ENCODE assay signal across 22 mouse cellular contexts in genomic region chr2:30250166-30251128, GRCm38 (mm10). TPM values are rescaled to one million over a fixed set of nuclear protein-coding genes. Genes with fewer than 3 reads are reported as not detected.
DNase-seq lines count a peak whose midpoint lies in the region; ATAC-seq and TF ChIP-seq lines count a peak whose summit lies in the region.
"Had no signal": no experiment of that assay in that cellular context is flagged by ENCODE, and none has a peak within 500 bp of the region (broad histone marks: within the 10 kb centered on the region; RNA-seq: fewer than 3 reads in every experiment).

No protein-coding gene starts in this region.

- peaks cover 4% of the 10 kb centered on the region; the same call in 1 of the 2 replicates for H3K4me1 ChIP-seq in limb, embryonic 11.5 days (ENCODE audit: control insufficient read depth, insufficient read depth, low read length)
- peaks cover 13% of the 10 kb centered on the region for H3K4me1 ChIP-seq in limb, embryonic 10.5 days
- peaks cover 29% of the 10 kb centered on the region for H3K4me1 ChIP-seq in heart, embryonic 12.5 days (replicated peaks)
- H3K4me1 ChIP-seq in intestine, postnatal 0 days (replicated peaks; ENCODE audit: control insufficient read depth, insufficient read depth, low read length), result peaks cover 12% of the 10 kb centered on the region; the same call in 1 of the 2 replicates

- TF ChIP-seq CTCF in intestine, postnatal 0 days (IDR thresholded peaks at IDR 0.05; ENCODE audit: low read depth), result no peak

- H3K4me3 ChIP-seq in limb, embryonic 11.5 days (ENCODE audit: low read depth, low read length), result no peak overlapping the region
- no peak overlapping the region for H3K4me3 ChIP-seq in limb, embryonic 10.5 days
- H3K4me3 ChIP-seq in heart, embryonic 12.5 days, result no peak overlapping the region
- H3K4me3 ChIP-seq in intestine, postnatal 0 days (ENCODE audit: low read depth, low read length), result no peak overlapping the region
- H3K4me3 ChIP-seq: forebrain, embryonic 12.5 days; hindbrain, embryonic 15.5 days; neural tube, embryonic 13.5 days had no signal

- no peak overlapping the region for H3K4me2 ChIP-seq in limb, embryonic 11.5 days (ENCODE audit: low read depth, severe bottlenecking)
- no peak overlapping the region for H3K4me2 ChIP-seq in heart, embryonic 12.5 days
- no peak overlapping the region for H3K4me2 ChIP-seq in intestine, postnatal 0 days (replicated peaks; ENCODE audit: low read depth)
- H3K4me2 ChIP-seq: forebrain, embryonic 12.5 days; hindbrain, embryonic 15.5 days; neural tube, embryonic 13.5 days had no signal

- no peaks in the 10 kb centered on the region for H3K9me3 ChIP-seq in limb, embryonic 11.5 days (ENCODE audit: control insufficient read depth, low read length)
- no peaks in the 10 kb centered on the region for H3K9me3 ChIP-seq in limb, embryonic 10.5 days (replicated peaks)
- no peaks in the 10 kb centered on the region for H3K9me3 ChIP-seq in heart, embryonic 12.5 days (replicated peaks)
- H3K9me3 ChIP-seq in intestine, postnatal 0 days (ENCODE audit: control insufficient read depth), result no peaks in the 10 kb centered on the region
- H3K9me3 ChIP-seq: forebrain, embryonic 12.5 days; hindbrain, embryonic 15.5 days; neural tube, embryonic 13.5 days had no signal

- no peak overlapping the region for H3K9ac ChIP-seq in limb, embryonic 11.5 days (ENCODE audit: low read length)
- peak overlapping the region; percentile 23; the same call in 1 of the 2 replicates for H3K9ac ChIP-seq in heart, embryonic 12.5 days
- H3K9ac ChIP-seq in intestine, postnatal 0 days (ENCODE audit: low read depth, low read length), result 0 out of 2 replicates have a peak overlapping the region, but pooled peaks have one; percentile 7
- H3K9ac ChIP-seq: forebrain, embryonic 12.5 days; hindbrain, embryonic 15.5 days had no signal

- no peaks in the 10 kb centered on the region for H3K27me3 ChIP-seq in limb, embryonic 11.5 days (ENCODE audit: control insufficient read depth, insufficient read depth, low read length)
- no peaks in the 10 kb centered on the region for H3K27me3 ChIP-seq in limb, embryonic 10.5 days (ENCODE audit: low read depth, poor library complexity, severe bottlenecking)
- H3K27me3 ChIP-seq in heart, embryonic 12.5 days (replicated peaks), result no peaks in the 10 kb centered on the region
- no peaks in the 10 kb centered on the region for H3K27me3 ChIP-seq in intestine, postnatal 0 days (replicated peaks; ENCODE audit: control insufficient read depth, insufficient read depth, low read length)
- H3K27me3 ChIP-seq: forebrain, embryonic 12.5 days; hindbrain, embryonic 15.5 days; neural tube, embryonic 13.5 days had no signal

- DNase-seq in heart, adult 11 months, result peak; percentile 91
- no peak for DNase-seq in heart, postnatal 4 days
- DNase-seq in limb, embryonic 11.5 days (ENCODE audit: low spot score), result no peak
- no peak for DNase-seq in limb, embryonic 10.5 days (ENCODE audit: low spot score)
- no peak for DNase-seq in embryo, embryonic 10.5 days (ENCODE audit: low spot score)
- DNase-seq: adrenal gland, postnatal 25 days; kidney, adult 8-10 months; right cerebral cortex, postnatal 25 days; thymus, postnatal 36 days had no signal

- 87% methylated on average over 10 of the region's 10 CpGs for WGBS in limb, embryonic 11.5 days
- 87% methylated on average over 10 of the region's 10 CpGs for WGBS in limb, embryonic 10.5 days
- 86% methylated on average over 10 of the region's 10 CpGs for WGBS in heart, embryonic 12.5 days
- WGBS in intestine, postnatal 0 days, result 75% methylated on average over 10 of the region's 10 CpGs

- H3K27ac ChIP-seq in limb, embryonic 11.5 days (replicated peaks; ENCODE audit: low read depth, low read length), result no peak overlapping the region
- no peak overlapping the region for H3K27ac ChIP-seq in limb, embryonic 10.5 days
- peak overlapping the region; percentile 52; the same call in 1 of the 2 replicates for H3K27ac ChIP-seq in heart, embryonic 12.5 days (ENCODE audit: poor library complexity, severe bottlenecking)
- H3K27ac ChIP-seq in intestine, postnatal 0 days (ENCODE audit: low read depth, low read length), result no peak overlapping the region
- H3K27ac ChIP-seq: forebrain, embryonic 12.5 days; hindbrain, embryonic 15.5 days; neural tube, embryonic 13.5 days had no signal

- H3K36me3 ChIP-seq in limb, embryonic 11.5 days (ENCODE audit: control insufficient read depth, insufficient read depth, low read length), result peaks cover 7% of the 10 kb centered on the region
- peaks cover 95% of the 10 kb centered on the region for H3K36me3 ChIP-seq in limb, embryonic 10.5 days
- H3K36me3 ChIP-seq in heart, embryonic 12.5 days, result peaks cover 73% of the 10 kb centered on the region
- H3K36me3 ChIP-seq in intestine, postnatal 0 days (ENCODE audit: control insufficient read depth, insufficient read depth), result peaks cover 38% of the 10 kb centered on the region

- 0 out of 2 replicates have a peak, but pooled peaks have one; percentile 35 for ATAC-seq in limb, embryonic 11.5 days (ENCODE audit: insufficient number of reproducible peaks, low FRiP score, low TSS enrichment, low read depth)
- no peak for ATAC-seq in heart, embryonic 12.5 days (ENCODE audit: insufficient number of reproducible peaks, low FRiP score)
- ATAC-seq in intestine, postnatal 0 days, result no peak
- ATAC-seq in monocyte, adult 5-6 weeks (replicated peaks; ENCODE audit: insufficient number of reproducible peaks, low FRiP score, low TSS enrichment, poor library complexity, severe bottlenecking), result no peak

RNA-seq across cellular contexts. Expression of gene Gm28035, which starts 10.1 kb away (rescaled TPM):
- 1 to 10 TPM in 1 of 2 experiments, under 1 TPM in 1; 0.88 to 1.5 TPM for total RNA-seq in heart, postnatal 4 days (2021)
- 0.09 TPM in 1 of 2 replicates, not detected in the other for polyA plus RNA-seq in limb, embryonic 11.5 days (2014; fragmentation: Nextera tagmentation; extraction: Ambion mirVana)
- 0.04 and 0.08 TPM in 2 replicates for polyA plus RNA-seq in limb, embryonic 10.5 days (2016; fragmentation: Nextera tagmentation; extraction: Ambion mirVana)
- 0.33 and 0.40 TPM in 2 replicates for polyA plus RNA-seq in heart, embryonic 12.5 days (2016; fragmentation: Nextera tagmentation; extraction: Ambion mirVana)
- 0.03 and 0.04 TPM in 2 replicates for polyA plus RNA-seq in intestine, postnatal 0 days (2015; fragmentation: Nextera tagmentation; extraction: Ambion mirVana)
- total RNA-seq in monocyte, adult 5-6 weeks (2017), result 1.8 to 2.0 TPM in 2 of 3 replicates, not detected in the other
- total RNA-seq: megakaryocyte progenitor cell, adult 5-6 weeks had no signal

RNA-seq across cellular contexts. Expression of gene Lrrc8a, which starts 12.9 kb away (rescaled TPM):
- 10 to 100 TPM; 56.3 to 59.2 TPM for total RNA-seq in heart, postnatal 4 days (2021)
- polyA plus RNA-seq in limb, embryonic 11.5 days (2014; fragmentation: Nextera tagmentation; extraction: Ambion mirVana), result 58.2 and 58.3 TPM in 2 replicates
- 44.4 and 46.0 TPM in 2 replicates for polyA plus RNA-seq in limb, embryonic 10.5 days (2016; fragmentation: Nextera tagmentation; extraction: Ambion mirVana)
- 35.4 and 37.7 TPM in 2 replicates for polyA plus RNA-seq in heart, embryonic 12.5 days (2016; fragmentation: Nextera tagmentation; extraction: Ambion mirVana)
- polyA plus RNA-seq in intestine, postnatal 0 days (2015; fragmentation: Nextera tagmentation; extraction: Ambion mirVana), result 40.4 and 40.5 TPM in 2 replicates
- total RNA-seq in monocyte, adult 5-6 weeks (2017), result 8.1 to 13.5 TPM (median 9.8 TPM) in 3 replicates

RNA-seq across cellular contexts. Expression of gene Phyhd1, which starts 15.6 kb away (rescaled TPM):
- 10 to 100 TPM; 20.6 to 26.0 TPM for total RNA-seq in heart, postnatal 4 days (2021)
- polyA plus RNA-seq in limb, embryonic 11.5 days (2014; fragmentation: Nextera tagmentation; extraction: Ambion mirVana), result 3.3 and 3.7 TPM in 2 replicates
- 1.4 and 3.3 TPM in 2 replicates for polyA plus RNA-seq in limb, embryonic 10.5 days (2016; fragmentation: Nextera tagmentation; extraction: Ambion mirVana)
- 5.7 and 6.5 TPM in 2 replicates for polyA plus RNA-seq in heart, embryonic 12.5 days (2016; fragmentation: Nextera tagmentation; extraction: Ambion mirVana)
- polyA plus RNA-seq in intestine, postnatal 0 days (2015; fragmentation: Nextera tagmentation; extraction: Ambion mirVana), result 3.1 and 3.7 TPM in 2 replicates
- 1.2 to 4.2 TPM (median 1.2 TPM) in 3 replicates for total RNA-seq in monocyte, adult 5-6 weeks (2017)

RNA-seq across cellular contexts. Expression of gene Gm28038, which starts 30.4 kb away (rescaled TPM):
- total RNA-seq in heart, postnatal 4 days (2021), result 1 to 10 TPM in 1 of 2 experiments, not detected in 1; 4.6 TPM
- polyA plus RNA-seq in limb, embryonic 11.5 days (2014; fragmentation: Nextera tagmentation; extraction: Ambion mirVana), result not detected in 2 replicates
- not detected in 2 replicates for polyA plus RNA-seq in limb, embryonic 10.5 days (2016; fragmentation: Nextera tagmentation; extraction: Ambion mirVana)
- polyA plus RNA-seq in heart, embryonic 12.5 days (2016; fragmentation: Nextera tagmentation; extraction: Ambion mirVana), result not detected in 2 replicates
- polyA plus RNA-seq in intestine, postnatal 0 days (2015; fragmentation: Nextera tagmentation; extraction: Ambion mirVana), result not detected in 2 replicates
- total RNA-seq in monocyte, adult 5-6 weeks (2017), result not detected in 3 replicates
- total RNA-seq: adrenal gland, postnatal 25 days; liver, adult 2 months; megakaryocyte progenitor cell, adult 5-6 weeks; midbrain, postnatal 0 days had no signal
- polyA plus RNA-seq: cortical plate, adult 2 months; embryonic facial prominence, embryonic 14.5 days; forebrain, embryonic 12.5 days; heart, embryonic 14.5 days; hindbrain, embryonic 15.5 days; liver, adult 2 months; lung, embryonic 16.5 days; midbrain, postnatal 0 days; neural tube, embryonic 13.5 days had no signal

RNA-seq across cellular contexts. Expression of gene Dolk, which starts 35.7 kb away (rescaled TPM):
- 10 to 100 TPM; 23.6 to 23.7 TPM for total RNA-seq in heart, postnatal 4 days (2021)
- polyA plus RNA-seq in limb, embryonic 11.5 days (2014; fragmentation: Nextera tagmentation; extraction: Ambion mirVana), result 24.9 and 25.0 TPM in 2 replicates
- 26.8 and 27.5 TPM in 2 replicates for polyA plus RNA-seq in limb, embryonic 10.5 days (2016; fragmentation: Nextera tagmentation; extraction: Ambion mirVana)
- polyA plus RNA-seq in heart, embryonic 12.5 days (2016; fragmentation: Nextera tagmentation; extraction: Ambion mirVana), result 26.6 and 27.1 TPM in 2 replicates
- polyA plus RNA-seq in intestine, postnatal 0 days (2015; fragmentation: Nextera tagmentation; extraction: Ambion mirVana), result 23.7 and 24.7 TPM in 2 replicates
- total RNA-seq in monocyte, adult 5-6 weeks (2017), result 9.3 to 14.3 TPM (median 11.0 TPM) in 3 replicates
